Mouse (Mus musculus) ES-Bruce4 (cell line): ENCODE measurements around the gene Hoxa2. TPM values are rescaled to one million over a fixed set of nuclear protein-coding genes. Genes with fewer than 3 reads are reported as not detected.
A peak's percentile ranks its signal among the peaks of the same experiment; 100 is the strongest.

Experiments used
- H3K27ac ChIP-seq: 2 replicates; pipeline ENCODE4 v1.5.1; 2012; ENCODE audit warnings: low read length, inconsistent platforms; ENCODE audit not compliant: insufficient read depth
- H3K27me3 ChIP-seq: 2 replicates; pipeline ENCODE4 v1.6.1; 2012; ENCODE audit warnings: mild to moderate bottlenecking, low read length, inconsistent platforms; ENCODE audit not compliant: control insufficient read depth, poor library complexity, insufficient read depth, severe bottlenecking
- H3K36me3 ChIP-seq: 2 replicates; pipeline ENCODE4 v1.6.1; 2012; ENCODE audit warnings: inconsistent platforms, mild to moderate bottlenecking, low read length, moderate library complexity; ENCODE audit not compliant: control insufficient read depth, poor library complexity, insufficient read depth, severe bottlenecking
- H3K4me1 ChIP-seq: one replicate; pipeline ENCODE4 v1.8.1; 2011; ENCODE audit warnings: low read length; ENCODE audit not compliant: control insufficient read depth, insufficient read depth
- H3K4me3 ChIP-seq: 2 replicates; pipeline ENCODE4 v1.5.1; 2011; ENCODE audit warnings: low read depth, mild to moderate bottlenecking, low read length
- H3K9ac ChIP-seq: 2 replicates; pipeline ENCODE4 v1.6.1; 2012; ENCODE audit warnings: low read depth, mild to moderate bottlenecking, inconsistent platforms; ENCODE audit not compliant: poor library complexity, severe bottlenecking
- H3K9me3 ChIP-seq: replicated peaks from 2 replicates; pipeline ENCODE4 v1.6.1; 2012; ENCODE audit warnings: mild to moderate bottlenecking, low read length, inconsistent platforms; ENCODE audit not compliant: control insufficient read depth, poor library complexity, insufficient read depth, severe bottlenecking
- CTCF ChIP-seq: IDR thresholded peaks from one replicate; pipeline ENCODE4 v1.8.1; 2011; ENCODE audit warnings: low read depth, low read length
- EP300 ChIP-seq: IDR thresholded peaks from 2 replicates; pipeline ENCODE4 v1.6.1; 2011; ENCODE audit warnings: low read depth, low read length; ENCODE audit not compliant: insufficient read depth
- POLR2A ChIP-seq: IDR thresholded peaks from one replicate; pipeline ENCODE4 v1.8.1; 2011; ENCODE audit warnings: low read length; ENCODE audit not compliant: insufficient read depth
- polyA plus RNA-seq: library from polyadenylated mRNA; stranded (reverse); fragments of >200 nt; gene quantifications from 2 replicates; pipeline ENCODE4 v1.2.4, GENCODE M21; 2011; ENCODE audit warnings: low read depth; ENCODE audit not compliant: missing spikeins, insufficient read depth, insufficient read length

The Hoxa2 gene
- polyA plus RNA-seq, 1 experiment: not detected

DNA sequence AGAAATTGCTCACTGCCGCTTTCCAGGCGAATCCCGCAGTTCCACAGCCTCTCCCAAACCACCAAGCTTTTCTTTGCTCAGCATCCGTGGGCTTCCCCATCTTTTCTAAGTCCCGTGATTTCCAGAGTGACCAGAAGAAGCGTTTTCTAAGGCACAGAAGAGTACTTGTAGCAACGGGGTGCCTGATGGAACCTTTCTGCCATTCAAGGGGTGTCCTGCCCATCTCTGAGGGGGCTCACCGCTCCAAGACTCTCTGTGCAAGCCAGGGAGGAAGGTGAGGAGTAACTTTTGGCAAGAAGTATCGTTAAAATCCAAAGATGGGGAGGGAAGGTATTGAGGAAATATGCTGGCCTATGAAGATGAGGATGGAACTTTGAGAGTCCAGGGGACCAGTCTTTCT lies 13.2 kb upstream of the Hoxa2 start:
- Histone ChIP-seq H3K27me3 (peaks cover 48% of the 10 kb centered on the region), H3K9me3 (no peaks in the 10 kb centered on the region), H3K9ac (no peak overlapping the region), H3K4me3 (no peak overlapping the region), H3K27ac (no peak overlapping the region), H3K4me1 (no peaks in the 10 kb centered on the region), H3K36me3 (no peaks in the 10 kb centered on the region)
- TF ChIP-seq CTCF (no peak), EP300 (no peak)

DNA sequence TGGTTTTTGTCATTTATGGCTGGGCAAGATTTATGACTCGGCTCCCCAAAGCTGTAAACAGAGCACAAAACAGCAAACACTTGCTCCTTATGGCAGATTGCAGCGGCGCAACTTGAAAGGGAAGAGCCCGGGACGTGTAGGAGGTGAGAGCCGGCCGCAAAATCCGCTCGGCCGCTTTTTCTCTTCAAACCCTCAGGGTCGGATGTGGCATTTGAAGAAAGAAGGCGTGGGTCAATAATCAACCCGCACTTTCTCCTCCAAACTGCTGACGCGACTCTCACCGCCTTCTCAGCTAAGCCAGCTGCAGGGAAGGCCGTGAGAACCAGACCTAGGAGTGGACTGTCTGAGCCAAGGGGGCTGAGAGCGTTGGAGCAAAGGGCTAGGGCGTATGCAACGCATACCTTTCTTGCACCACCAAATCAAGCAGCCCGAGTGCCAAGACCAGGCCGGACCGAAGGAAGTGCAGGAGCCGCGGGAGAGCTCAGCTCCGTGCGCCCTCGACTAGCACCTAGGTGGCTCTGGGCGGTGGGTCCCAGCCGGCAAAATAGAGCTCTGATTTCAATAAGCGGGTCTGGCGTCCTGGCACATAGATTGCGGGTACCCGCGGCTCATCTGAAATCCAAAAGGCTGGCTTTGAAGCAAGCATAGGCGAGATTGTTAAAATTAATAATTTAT lies 12.6 kb upstream of the Hoxa2 start, which contains the start of gene 5730596B20Rik:
TSS of gene 5730596B20Rik (plus strand) at position 438 of the 675 bp plus-strand sequence.
- H3K4me1 ChIP-seq: no peaks in the 10 kb centered on the region
- H3K36me3 ChIP-seq: no peaks in the 10 kb centered on the region
- H3K27ac ChIP-seq: no peak within 1 kb of the TSS
- H3K4me3 ChIP-seq: no peak within 1 kb of the TSS
- peaks cover 48% of the 10 kb centered on the region for H3K27me3 ChIP-seq
- H3K9me3 ChIP-seq: no peaks in the 10 kb centered on the region
- no peak within 1 kb of the TSS for H3K9ac ChIP-seq
- no peak for TF ChIP-seq EP300
- TF ChIP-seq POLR2A: no peak

DNA sequence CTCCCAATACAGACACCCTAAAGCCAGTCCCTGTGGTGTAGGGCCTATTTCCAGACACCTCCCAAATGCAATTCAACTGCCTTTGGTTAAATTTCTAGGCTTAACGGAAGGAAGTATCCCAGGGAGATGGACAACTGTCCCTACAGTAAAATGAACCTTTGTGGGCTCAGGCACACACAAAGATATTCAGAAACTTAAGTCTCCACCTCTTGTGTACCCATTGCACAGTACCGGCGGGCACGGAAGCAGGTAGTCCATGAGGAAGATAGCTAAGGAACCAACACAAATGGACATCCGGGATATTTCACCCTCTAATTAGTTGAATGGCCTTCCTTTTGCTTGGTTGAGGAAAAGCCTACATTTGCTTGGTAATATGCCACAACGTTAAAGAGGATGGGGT lies 11.8 kb upstream of the Hoxa2 start:
- H3K9me3 ChIP-seq: no peaks in the 10 kb centered on the region
- no peak for TF ChIP-seq POLR2A
- no peak for TF ChIP-seq CTCF
- no peak for TF ChIP-seq EP300
- H3K4me1 ChIP-seq: no peaks in the 10 kb centered on the region
- no peaks in the 10 kb centered on the region for H3K36me3 ChIP-seq
- peaks cover 55% of the 10 kb centered on the region for H3K27me3 ChIP-seq
- no peak overlapping the region for H3K27ac ChIP-seq
- no peak overlapping the region for H3K9ac ChIP-seq
- H3K4me3 ChIP-seq: no peak overlapping the region

DNA sequence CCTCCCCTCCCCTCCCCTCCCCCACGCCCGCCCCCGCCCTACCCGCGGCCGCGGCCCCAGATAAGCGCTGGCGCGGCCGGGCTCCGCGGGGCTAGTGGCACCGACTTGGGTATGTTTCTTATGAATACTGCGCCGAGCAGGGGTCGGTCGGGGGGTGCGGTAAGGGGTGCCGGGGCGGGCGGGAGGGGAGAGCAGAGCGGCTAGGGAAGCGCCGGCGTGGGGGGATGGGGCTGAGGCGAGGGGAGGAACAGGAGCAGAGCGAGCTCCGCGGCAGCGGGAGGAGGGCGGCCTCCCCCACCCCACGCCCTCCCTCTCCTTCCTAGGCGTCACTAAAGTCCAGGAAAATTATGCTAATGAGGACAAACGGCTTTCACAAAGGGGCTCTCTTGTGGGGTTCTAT lies 11.2 kb upstream of the Hoxa2 start:
- Histone ChIP-seq H3K36me3 (no peaks in the 10 kb centered on the region), H3K27me3 (peaks cover 57% of the 10 kb centered on the region), H3K4me1 (no peaks in the 10 kb centered on the region), H3K4me3 (no peak overlapping the region), H3K27ac (no peak overlapping the region), H3K9me3 (no peaks in the 10 kb centered on the region), H3K9ac (peak overlapping the region; percentile 49; the same call in 1 of the 2 replicates)
- no peak for TF ChIP-seq CTCF
- no peak for TF ChIP-seq EP300
- TF ChIP-seq POLR2A: no peak

DNA sequence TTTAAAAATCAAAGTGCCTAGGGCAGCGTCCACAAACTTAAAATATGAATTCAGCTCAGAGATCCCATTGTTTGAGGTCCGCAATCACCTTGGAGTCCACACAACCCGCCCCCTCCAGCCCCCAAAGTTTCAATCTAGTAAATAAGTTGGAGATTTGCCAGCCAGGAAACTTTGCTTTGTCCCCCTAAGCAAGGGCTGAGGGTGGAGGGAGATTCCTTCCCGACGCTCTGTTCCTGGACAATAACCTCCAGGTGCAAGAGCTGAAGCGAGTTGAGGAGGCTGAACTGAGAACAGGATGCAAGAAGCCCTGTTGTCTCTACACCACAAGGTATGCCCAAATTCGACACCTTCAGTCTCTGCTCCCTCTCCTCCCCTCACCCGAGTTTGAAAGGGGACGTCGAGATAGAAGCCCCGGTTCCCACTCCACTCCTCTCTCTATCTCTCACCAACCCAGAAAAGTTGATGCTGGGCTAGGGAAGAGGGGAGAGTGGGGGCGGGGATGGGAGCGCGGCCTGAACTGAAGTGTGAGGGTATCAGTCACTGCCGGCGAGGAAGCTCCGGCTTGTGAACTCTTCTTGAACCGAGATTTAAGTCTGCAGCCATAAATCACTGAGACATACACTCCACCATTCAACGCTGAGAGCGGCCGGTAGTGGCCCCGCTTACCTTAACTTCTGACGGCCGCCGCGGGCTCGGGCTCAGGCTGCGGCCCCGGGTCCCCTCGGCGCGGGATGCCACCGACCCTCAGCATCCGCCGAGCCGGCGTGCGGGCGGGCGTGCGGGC lies 10.5 kb upstream of the Hoxa2 start:
- TF ChIP-seq EP300 (no peak), POLR2A (no peak), CTCF (no peak)
- H3K4me3 ChIP-seq: peak overlapping the region; percentile 14
- H3K4me1 ChIP-seq: no peaks in the 10 kb centered on the region
- no peaks in the 10 kb centered on the region for H3K9me3 ChIP-seq
- H3K36me3 ChIP-seq: no peaks in the 10 kb centered on the region
- H3K27ac ChIP-seq: no peak overlapping the region
- peaks cover 56% of the 10 kb centered on the region for H3K27me3 ChIP-seq
- H3K9ac ChIP-seq: peak overlapping the region; percentile 49; the same call in 1 of the 2 replicates

DNA sequence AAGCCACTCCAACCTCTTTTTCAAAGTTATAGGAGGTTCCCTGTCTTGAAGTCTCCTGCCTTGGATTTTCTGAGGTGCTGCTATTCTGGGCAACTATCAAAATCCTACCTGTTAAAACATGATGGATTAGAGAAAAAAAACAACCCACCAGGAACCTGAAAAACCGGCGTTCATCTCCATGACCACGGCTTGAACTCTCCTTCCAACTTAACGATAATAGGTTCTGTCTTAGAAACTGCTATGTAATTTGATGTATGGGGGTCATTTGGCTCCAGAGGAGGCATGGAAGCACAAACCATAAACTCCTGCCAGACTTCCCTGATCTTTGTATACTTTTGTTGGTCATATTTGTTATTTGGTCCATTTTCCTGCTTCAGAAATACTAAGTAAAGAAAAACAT lies 9.0 kb upstream of the Hoxa2 start:
- H3K36me3 ChIP-seq: no peaks in the 10 kb centered on the region
- H3K9me3 ChIP-seq: no peaks in the 10 kb centered on the region
- H3K27me3 ChIP-seq: peaks cover 58% of the 10 kb centered on the region
- TF ChIP-seq POLR2A: no peak
- no peak overlapping the region for H3K4me3 ChIP-seq
- H3K9ac ChIP-seq: no peak overlapping the region
- H3K27ac ChIP-seq: no peak overlapping the region
- no peaks in the 10 kb centered on the region for H3K4me1 ChIP-seq
